Mouse (Mus musculus) frontal cortex, adult (tissue): ENCODE results near the gene Duox1.

Experiments used
- ATAC-seq: cut with Nextera tagmentation; 2 replicates; pipeline ENCODE4 v1.9.2; 2017; ENCODE audit warnings: mild to moderate bottlenecking, moderate library complexity, mixed read lengths; ENCODE audit not compliant: low TSS enrichment

Gene Duox1

GRCm38 (mm10) chr2:122354191-122354929 is 38.9 kb downstream of the Duox1 start:
- ATAC-seq: no peak

- ATAC-seq: no peak
These were observed 39.9 kb downstream of the Duox1 start for GRCm38 (mm10) chr2:122355389-122355788.

DNA sequence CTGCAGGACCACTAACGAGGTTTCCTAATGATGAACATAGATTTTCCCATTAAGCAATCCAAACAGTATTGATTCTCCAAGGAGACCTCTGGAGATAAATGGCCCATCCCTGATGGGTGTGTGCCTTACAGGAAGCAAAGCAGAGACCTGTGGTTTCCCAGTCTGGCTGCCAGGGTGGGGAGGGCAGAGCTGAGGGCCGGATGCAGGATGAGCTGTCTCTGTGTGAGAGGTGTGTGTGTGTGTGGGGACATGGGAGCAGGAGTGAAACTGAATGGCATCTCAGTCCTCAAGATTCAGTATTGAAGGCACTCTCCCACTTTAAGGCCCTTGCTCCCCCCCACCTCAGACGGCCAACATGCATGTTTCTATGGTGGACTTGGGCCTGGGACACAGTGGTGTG is 40.7 kb downstream of the Duox1 start:
- no peak for ATAC-seq

- ATAC-seq: no peak
These were observed 44.8 kb downstream of the Duox1 start for GRCm38 (mm10) chr2:122360310-122360709.

DNA sequence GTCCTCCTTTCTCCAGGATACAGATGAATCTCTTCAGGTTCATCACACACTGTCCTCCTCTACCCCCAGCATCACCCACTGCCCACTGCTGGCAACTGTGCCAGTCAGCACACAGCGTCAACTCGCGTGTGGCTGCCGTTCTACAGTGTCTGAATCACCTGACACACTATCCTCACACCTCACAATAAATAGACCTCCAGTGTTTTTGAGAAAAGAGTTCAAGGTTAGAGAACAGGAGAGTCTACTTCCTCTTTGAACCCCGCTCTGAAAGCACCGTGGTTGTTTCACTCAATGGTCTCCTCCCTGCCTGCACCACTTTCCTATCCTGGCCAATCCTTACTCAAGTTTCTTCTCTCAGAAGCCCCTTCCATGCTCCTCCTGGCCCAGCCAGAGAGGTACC is 45.7 kb downstream of the Duox1 start:
- no peak for ATAC-seq

- ATAC-seq: no peak
These were observed 46.6 kb downstream of the Duox1 start for GRCm38 (mm10) chr2:122361868-122362621.

DNA sequence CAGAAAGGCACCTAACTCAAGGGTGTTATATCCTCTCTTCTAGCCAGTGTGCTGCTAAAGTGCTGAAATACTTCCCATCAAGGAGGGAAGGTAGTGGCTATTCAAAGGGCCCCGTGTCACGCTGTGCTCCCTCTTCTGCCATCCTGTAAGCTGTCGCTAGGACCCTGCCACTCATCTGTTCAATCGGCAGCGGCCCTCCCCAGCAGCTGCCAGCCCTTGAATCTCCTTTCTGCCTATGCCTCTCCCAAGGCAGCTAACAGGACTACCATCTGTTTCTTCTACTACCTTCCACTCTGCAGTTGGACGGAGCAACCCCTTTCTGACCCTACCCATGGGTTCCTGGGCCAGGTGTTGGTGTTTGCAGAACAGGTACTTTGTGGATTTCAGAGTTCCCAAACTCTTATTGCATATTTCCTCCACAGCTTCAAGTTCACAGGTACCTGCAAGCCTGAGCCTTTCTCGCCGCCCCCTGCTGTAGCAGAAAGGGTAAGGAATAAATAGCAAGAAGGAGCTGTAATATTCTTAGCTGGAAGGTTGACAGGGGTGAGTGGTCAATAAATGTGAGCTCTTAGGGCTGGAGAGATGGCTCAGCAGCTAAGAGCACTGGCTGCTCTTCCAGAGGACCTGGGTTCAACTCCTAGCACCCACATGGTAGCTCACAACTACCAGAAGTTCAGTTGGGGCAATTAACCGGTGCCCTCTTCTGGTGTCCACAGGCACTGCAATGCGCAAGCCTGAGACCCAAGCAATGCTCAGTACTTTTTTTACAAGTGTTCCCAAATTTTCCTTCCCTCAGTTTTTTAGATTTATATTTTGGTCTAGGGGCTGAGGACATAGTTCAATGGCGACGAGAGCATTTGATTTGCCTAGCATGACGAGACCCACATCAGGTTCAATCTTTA is 47.4 kb downstream of the Duox1 start:
- no peak for ATAC-seq

DNA sequence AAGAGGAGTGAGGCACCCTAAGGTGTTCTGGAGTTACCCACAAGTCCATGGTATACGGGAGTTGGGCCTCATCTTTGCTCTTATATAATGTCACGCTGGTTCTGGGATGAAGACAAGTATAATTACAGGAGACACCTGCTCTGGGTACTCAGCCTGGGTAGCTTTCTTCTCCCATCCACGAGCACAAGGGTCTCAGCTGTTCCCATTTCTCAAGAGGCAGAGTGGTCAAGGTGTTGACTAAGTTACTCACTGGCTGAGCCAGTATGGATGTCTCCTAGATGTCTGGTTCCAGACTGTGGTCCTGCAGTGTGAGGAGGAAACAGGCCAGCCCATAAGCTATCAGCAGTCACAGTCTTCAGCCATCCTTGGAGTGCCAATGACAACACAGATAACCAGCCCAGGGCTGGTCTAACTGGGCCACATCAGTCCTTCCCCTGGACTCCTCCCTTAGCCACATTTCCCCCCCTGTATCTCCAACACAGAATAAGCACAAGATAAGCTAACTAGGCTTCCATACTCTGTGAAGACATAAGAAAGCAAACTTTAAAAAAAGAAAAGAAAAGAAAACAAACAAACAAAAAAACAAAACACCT is 49.0 kb downstream of the Duox1 start:
- ATAC-seq: no peak

DNA sequence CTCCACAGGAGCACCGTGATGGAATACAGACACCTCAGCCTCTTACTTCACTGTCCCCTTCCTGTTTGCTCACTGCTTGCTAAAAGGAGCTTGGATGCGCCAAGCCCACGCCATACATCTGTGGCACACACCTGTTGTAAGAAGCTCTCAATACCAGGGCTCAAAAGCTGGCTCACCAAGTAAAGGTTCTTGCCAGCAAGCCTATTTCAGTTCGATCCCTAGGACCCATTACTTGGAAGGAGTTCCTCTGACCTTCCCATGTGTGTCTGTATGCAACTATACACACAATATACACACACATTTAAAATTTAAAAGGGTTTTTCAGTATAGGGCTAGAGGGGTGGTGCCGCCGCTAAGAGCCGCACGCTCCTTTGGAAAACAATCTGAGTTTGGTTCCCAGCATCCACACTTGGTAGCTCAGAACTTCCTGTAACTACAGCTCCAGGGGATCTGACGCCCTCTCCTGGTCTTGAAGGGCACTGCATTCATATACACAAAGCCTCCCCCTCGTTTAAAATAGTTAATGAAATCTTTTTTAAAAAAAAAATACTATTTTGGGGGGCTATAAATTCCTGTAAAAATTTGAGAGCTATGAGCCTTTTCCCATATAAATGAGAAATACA is 49.9 kb downstream of the Duox1 start:
- no peak for ATAC-seq

- no peak for ATAC-seq
These were observed 50.6 kb downstream of the Duox1 start for GRCm38 (mm10) chr2:122366039-122366438.

GRCm38 (mm10) chr2:122366706-122367105 is 51.2 kb downstream of the Duox1 start:
- no peak for ATAC-seq

GRCm38 (mm10) chr2:122367181-122367580 is 51.7 kb downstream of the Duox1 start:
- ATAC-seq: no peak

GRCm38 (mm10) chr2:122367701-122368080 is 52.2 kb downstream of the Duox1 start:
- no peak for ATAC-seq

DNA sequence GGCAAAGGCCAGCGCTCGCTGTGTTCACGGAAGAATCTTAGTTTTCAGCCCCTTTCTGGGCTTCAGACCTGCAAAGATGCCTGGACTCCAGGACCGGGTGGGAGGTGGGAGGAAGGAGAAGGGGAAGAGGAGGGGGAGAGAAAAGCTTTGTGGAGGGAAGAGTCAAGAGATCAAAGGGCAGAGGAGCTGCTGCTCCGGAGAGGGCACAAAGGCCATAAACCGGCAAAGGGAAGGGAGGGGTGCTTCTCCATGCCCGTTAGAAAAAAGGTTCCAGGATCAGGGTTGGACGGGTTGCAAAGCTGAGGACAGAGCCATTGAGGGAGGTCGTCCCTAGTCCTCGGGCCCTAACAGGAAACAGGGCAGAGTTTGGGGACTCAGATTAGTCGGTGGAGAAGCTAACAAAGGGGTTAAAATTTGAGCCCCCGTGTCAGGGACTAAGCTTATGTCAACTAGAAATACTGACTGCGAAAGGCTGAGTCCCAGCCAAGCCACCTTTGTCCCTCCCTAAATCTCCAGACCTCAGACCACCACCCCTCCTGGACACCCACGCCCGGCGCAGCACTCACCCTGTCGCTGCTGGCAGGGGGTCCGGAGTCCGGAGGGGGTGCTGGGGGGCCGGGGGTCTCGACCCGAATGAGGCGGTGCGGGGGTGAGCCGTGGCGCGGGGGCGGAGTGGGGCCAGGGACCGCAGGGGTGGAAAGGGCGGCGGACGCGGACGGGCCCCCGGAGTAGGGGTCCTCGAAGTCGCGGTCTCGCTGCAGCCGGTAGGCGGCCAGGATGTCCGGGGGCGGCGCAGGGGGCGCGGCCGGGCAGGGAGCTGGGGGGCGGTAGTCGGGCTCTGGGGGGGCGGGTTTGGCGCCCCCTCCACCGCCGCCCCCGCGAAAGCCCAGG is 52.9 kb downstream of the Duox1 start:
- ATAC-seq: no peak

- peak; percentile 88 for ATAC-seq
These were observed 53.7 kb downstream of the Duox1 start, which contains the start of gene Shf for GRCm38 (mm10) chr2:122368995-122369739. Gene Shf, minus strand, starts transcription at chr2:122369162.

- no peak for ATAC-seq
These were observed 54.8 kb downstream of the Duox1 start for GRCm38 (mm10) chr2:122370101-122370750.

GRCm38 (mm10) chr2:122372067-122372466 is 56.6 kb downstream of the Duox1 start:
- ATAC-seq: no peak

DNA sequence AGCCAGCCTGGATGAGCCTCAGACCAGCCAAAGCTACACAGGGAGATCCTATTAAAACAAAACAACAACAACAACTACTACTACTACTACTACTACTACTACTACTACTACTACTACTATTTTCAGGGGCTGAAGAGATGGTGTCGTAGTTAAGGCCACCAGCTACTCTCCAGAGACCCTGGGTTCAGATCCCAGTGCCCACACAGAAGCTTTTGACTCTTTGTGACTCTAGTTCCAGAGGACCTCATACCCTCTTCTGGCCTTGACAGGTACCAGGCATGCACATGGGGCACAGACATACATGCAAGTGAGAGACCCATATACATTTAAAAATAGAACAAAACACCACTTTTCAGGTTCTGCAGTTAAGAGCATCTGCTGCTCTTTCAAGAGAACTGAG is 57.1 kb downstream of the Duox1 start:
- ATAC-seq: no peak

DNA sequence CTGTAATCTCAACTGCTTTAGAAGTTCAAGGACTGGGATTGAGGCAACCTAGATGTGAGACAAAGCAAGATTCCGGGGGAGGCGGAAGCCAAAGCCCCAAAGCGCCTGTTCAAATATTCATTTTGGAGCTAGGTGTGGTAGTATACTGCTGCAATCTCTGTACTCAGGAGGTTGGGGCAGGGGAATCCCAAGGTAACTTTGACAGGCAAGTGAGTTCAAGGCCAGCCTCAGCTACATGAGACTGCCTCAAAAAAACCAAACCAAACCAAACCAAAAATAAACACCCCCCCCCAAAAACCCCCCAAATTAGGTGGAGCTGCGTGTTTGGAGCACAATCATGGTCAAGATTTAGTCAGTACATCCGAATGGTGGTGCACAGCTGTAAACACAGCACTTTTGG is 58.5 kb downstream of the Duox1 start:
- no peak for ATAC-seq
